Mouse (Mus musculus) frontal cortex, postnatal 25 days (tissue): Measurements from ENCODE around the gene Pias3.
A peak's percentile ranks its signal among the peaks of the same experiment; 100 is the strongest.
"Not testable (repeated sequence)": the region's sequence is repeated elsewhere in the genome, so short reads cannot be mapped to it uniquely, and the experiment has no call there.

Source experiments
- DNase-seq, 2 experiments: peaks; one replicate each; pipeline ENCODE4 v3.0.0; 2022; ENCODE audit warnings: low spot score in 2 of 2

Pias3 gene

DNA sequence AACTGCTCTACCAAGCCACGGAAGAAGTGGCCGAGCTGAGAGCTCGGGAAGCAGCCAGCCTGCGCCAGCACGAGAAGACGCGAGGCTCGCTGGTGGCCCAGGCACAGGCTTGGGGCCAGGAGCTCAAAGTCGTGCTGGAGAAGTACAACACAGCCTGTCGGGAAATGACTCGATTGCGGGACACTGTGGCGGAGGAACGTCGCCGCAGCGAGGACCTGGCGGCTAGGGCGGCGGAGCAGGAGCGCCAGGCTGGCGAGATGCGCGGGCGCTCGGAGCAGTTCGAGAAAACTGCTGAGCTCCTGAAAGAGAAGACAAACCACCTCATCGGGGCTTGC lies 11.4 kb upstream of the Pias3 start:
- no peak for DNase-seq

DNA sequence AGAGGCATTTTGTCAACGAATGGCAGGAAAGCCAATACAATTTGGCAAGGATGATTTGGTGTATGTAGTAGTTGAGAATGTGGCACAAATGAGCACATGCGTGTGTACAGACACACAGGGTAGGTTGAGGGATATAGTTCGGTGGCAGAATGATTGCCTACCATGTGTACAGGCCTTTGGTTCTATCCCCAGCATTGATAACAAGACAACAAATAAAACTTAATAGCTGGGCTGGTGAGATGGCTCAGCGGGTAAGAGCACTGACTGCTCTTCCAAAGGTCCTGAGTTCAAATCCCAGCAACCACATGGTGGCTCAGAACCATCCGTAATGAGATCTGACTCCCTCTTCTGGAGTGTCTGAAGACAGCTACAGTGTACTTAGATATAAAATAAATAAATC lies 10.1 kb upstream of the Pias3 start:
- DNase-seq: not testable (repeated sequence)

DNA sequence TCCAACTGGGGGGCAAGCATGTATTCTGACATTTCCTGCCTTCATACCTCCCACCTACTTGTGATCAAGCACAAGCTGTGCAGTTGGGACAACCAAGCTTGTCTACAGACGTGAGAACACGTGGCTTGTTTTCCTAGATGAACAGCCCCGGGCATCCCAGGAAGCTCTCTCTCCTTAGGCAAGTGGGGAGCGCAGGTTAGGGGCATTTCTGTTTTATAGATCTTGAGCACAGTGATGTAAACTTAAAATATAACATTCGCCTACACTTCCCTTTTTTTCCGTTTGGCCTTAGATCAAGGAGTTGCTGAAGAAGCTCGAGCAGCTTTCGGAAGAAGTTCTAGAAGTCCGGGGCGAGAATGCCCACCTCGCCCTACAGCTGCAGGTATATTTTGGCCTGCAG lies 7.3 kb upstream of the Pias3 start:
- no peak for DNase-seq

DNA sequence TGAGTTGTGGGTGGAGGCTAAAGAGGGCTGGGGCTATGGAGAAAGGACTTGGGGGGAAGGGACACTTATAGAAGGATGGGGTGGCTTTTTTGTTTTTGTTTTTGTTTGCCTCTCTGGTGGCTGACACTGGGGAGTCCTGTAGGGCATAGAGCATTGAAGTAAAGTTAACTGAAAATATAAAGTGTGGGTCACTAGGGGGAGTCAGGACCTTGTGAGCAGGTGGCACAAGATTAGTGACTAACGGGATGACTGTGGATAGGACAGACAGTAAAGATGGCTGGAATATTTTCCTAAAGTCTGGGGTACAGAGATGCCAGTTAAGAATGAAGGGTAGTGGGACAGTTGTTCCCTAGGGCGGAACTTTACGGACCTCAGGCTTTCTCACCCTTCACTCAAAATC lies 5.9 kb upstream of the Pias3 start:
- no peak for DNase-seq

DNA sequence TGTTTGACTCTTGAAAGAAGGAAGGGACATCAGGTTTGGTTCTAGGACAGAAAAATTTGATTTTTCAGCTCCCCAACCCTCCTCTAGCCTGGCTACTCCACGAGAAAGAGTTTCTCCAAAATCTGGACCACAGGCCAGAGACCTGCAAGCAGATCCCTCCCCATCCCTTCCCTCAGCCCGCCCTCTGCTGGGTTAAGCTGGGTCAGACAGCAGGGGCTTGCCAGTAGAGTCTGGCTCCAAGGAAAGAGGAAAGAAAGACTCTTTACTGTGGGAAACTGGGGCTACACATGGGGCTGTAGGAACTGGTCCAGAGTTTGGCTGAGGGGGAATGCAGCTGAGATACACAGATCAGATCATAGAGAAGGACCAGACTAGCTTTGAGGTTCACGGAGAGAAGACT lies 3.7 kb upstream of the Pias3 start:
- no peak for DNase-seq

DNA sequence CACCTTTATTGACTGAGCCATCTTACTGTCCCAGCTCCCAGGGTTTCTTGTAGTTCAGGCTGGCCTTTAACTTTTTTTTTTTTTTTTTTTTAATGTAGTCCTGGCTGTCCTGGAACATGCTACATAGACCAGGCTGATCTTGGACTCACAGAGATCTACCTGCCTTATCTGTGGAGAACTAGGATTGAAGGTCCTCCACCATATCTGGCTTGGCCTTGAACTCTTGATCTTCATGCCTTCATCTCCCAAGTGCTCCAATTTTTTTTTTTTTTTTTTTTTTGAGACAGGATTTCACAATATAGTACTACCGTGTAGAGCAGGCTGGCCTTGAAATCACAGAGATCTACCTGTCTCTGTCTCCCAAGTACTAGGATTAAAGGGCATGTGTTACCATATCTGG lies 2.6 kb upstream of the Pias3 start:
- no peak for DNase-seq

DNA sequence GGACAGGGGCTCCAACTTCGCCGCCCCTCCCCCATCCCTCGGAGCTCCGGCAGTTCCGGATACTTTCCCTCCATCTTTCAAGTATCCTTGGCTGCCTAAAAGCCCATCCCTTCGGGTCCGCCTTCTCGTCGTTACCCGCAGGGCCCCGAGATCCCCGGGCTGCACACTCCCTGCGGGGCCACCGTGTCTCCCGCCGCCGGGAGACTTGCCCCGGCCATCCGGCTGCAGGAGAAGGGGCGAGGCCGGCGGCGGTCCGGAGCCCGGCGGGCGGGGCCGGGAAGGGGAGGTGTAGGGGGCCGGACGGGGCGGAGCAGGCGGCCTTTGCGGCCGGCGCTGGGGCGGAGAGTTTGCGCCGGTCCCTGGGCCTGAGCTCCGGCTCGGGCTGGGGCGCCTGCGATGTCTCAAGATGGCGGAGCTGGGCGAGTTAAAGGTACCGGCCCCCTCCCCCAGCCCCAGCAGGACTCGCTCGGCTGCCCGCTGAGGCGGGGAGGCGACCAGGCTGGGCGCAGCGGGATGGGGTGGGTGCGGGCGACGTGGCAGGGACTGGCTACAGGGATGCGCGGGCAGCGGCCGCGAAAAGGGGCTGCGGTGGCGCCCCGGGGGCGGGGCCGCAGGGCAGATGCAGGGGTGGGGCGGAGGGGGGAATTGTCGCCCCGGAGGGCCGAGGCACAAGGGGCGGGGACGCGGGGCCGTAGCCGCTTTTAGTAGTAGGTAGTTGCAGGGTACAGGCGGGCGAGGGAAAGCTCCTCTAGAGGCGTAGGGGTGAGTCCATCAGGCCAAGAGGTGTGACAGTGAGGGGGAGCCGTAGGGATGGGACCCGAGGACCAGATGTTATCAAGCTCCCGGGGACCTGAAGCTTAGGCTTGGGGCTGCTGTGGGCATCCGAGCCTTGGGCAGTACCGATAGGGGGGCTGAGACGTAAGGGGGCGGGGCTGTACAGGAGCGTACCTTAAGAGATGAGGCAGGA lies 865 bp downstream of the Pias3 start:
- DNase-seq: peak; percentile 60 to 61

DNA sequence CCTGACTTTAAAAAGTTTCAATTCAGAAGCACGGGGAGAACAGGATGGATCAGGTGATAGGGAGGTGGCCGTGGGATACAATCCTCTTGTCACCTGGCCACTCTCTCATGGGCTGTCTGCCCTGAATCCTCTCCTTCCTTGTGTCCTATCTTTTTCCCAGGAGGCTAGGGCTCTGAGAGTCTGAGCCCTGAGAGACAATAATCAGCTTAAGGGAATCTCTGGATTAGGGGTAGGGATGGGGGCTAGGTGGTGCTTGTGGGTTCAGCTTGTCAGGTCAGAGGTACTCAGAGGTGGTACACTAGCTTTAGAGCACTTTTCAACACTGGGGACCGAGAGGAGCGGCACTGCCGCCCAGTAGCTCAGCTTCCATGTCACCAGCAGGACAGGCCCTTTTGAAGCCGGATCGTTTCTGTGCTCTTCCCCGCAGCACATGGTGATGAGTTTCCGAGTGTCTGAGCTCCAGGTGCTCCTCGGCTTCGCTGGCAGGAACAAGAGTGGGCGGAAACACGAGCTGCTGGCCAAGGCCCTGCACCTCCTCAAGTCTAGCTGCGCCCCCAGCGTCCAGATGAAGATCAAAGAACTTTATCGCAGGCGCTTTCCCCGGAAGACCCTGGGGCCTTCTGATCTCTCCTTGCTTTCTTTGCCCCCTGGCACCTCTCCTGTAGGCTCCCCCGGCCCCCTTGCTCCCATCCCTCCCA lies 3.0 kb downstream of the Pias3 start:
- no peak for DNase-seq

DNA sequence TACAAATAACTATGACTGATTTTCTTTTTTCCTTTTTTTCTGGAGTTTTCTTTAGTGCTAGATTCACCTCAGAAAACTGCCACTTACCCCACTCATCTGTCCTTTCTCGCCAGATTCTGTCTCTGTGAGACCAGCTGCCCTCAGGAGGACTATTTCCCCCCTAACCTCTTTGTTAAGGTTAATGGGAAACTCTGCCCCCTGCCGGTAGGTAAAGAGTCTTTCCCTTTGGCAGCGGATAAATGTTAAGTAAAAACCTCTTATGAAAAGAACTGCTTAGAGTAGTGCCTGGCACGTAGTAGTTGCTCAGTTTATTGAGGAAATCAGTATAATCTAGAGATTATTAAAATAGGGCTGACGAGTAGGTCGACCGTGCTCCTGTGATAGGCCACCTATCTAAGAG lies 4.2 kb downstream of the Pias3 start:
- no peak for DNase-seq

DNA sequence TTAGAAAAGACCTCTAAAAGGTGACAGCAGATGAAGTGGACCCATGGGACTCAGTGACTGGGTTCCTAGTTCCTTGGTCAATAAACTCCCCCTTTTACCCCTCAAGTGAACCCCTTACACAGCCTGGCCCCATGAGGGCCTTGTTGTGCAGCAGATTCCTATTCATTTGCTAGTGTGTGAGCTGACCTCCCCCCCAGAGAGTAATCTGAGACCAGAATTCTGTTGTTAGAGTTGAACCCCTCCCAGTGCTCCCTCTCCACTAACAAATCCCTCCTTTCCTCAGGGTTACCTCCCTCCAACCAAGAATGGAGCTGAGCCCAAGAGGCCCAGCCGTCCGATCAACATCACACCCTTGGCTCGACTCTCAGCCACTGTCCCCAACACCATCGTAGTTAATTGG lies 4.8 kb downstream of the Pias3 start:
- no peak for DNase-seq

DNA sequence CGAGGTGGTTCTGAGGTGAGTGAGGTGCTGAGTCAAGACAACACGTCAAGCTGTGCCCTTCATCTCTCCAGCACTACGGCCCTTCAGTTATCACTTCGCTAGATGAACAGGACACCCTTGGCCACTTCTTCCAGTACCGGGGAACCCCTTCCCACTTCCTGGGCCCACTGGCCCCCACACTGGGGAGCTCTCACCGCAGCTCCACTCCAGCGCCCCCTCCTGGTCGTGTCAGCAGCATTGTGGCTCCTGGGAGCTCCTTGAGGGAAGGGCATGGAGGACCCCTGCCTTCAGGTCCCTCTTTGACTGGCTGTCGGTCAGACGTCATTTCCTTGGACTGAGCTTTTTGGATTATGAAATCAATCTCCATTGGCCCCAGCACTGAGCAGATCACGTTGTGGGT lies 8.6 kb downstream of the Pias3 start:
- no peak for DNase-seq

DNA sequence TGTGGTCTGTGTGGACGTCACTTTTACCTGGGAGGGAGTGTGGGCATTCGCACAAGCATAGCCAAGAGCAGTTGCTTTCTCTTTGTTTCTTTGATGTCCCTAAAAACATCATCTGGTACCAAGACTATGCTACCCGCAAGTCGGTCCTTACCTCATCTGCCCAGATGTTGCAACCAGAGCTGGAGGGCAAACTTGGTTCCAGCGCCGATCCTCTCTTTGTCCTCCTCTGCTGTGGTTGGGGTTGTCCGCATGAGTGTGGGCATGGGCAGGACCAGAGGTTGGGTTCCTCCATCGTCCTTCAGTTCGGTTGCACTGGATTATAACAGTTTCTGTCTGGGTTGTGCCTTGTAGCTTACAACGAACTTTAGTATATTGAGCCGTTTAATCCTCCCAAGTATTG lies 10.0 kb downstream of the Pias3 start:
- DNase-seq: no peak

DNA sequence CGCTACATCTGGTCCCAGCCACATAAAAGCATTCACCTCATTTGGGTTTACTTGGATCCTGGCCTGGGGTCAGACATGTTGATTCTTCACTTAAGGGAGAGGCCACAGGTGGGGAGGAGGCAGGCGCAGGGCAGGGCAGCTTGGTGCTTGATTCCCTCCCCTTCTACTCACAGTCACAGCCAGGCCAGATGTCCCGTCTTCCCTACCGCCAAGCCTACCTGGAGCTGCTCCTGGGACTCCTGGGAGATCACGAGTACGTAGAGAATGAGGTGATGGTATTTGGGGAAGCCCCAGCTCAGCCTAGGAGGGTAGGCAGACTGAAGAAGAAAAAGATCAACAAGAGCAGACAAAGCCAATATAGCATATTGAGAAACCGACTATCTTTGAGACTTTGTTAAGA lies 10.8 kb downstream of the Pias3 start:
- DNase-seq: no peak

DNA sequence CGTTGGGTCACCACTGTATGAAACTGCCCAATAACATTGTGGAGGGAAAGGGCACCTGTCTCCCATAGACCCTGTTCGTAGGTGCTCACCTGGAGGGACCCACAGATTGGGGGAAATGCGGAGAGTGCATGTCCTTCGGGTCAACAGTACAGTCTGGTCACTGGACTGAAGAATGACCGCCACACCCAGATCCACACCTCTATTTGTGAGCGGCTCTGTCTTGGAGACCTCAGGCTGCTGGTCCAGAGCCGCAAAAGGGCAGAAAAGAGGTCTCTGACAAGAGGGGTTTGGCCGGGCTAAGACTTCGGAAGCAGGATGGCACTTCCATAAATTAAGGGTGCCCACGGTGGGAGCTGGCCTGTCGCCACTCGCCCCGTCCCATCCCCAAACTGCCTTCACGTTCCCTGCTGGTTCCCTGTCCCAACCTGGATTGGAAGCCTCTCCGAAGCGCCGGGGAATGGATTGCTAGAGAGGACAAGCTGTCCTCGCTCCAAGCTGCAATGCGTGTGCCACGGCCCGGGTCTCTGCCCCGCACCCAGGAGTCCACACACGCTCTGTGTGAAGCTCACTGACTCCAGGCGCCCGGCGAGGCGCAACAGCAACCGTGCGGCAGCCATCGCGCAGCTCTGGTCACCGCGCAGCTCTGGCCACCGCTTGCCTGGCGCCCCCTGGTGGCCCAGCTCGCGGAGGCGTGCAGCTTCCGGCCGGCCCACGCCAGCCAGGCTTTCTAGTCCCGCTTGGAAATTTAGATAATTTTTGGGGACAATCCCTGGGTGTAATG lies 11.9 kb downstream of the Pias3 start, which contains the start of gene Nudt17:
TSS of gene Nudt17 (minus strand) at position 660 of the 781 bp plus-strand sequence.
- DNase-seq: peak; percentile 65 to 76

DNA sequence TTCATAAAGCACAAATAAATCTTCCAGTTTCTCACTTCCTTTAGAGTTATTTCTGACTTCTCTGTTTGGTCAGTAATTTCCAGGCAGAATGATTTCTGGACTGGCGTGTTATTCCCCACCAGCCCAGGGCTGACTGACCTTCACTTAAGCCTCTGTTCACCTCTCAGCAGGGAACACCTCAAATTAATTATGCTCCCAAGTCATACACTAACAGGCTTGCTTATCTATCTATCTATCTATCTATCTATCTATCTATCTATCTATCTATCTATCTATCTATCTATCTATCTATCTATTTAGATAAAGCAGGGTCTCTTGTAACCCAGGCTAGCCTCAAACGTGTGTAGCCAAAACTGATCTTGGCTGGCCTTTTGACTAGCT lies 12.5 kb downstream of the Pias3 start:
- DNase-seq: no peak

DNA sequence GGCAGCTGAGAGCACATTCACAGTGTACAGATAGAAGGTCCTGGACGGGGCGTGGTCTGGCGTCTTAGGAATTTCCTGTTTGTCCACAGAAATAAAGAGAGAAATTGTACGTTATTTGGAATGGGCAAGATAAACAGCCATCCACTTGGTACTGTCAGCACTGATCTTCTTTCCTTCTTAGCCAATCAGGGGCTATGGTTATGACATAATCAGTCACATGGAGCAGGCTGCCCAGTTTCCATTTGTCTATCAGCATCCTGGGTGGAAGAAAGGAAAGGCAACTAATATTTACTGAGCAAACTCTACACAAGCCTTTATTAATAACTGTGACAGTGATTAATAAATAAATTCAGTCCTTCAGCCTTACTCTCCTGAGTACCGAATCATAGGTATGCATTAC lies 18.1 kb downstream of the Pias3 start:
- no peak for DNase-seq

DNA sequence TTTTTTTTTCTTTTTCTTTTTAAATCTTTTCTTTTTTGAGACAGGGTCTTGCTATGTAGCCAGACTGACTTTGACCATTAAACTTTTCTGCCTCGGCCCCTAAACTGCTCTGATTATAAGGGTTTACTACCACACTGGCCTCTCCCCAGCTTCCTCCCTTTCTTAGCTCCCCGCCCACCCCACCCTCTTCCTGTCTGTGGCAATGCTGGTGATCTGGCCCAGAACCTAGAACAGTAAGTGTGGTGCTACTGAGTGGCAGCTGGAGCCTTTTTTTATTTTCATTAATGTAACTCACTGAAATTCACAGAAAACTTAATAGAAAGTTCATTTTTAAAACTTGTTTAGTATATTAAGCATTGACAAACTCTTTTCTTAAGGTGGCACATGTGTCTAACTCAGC lies 19.7 kb downstream of the Pias3 start:
- no peak for DNase-seq

DNA sequence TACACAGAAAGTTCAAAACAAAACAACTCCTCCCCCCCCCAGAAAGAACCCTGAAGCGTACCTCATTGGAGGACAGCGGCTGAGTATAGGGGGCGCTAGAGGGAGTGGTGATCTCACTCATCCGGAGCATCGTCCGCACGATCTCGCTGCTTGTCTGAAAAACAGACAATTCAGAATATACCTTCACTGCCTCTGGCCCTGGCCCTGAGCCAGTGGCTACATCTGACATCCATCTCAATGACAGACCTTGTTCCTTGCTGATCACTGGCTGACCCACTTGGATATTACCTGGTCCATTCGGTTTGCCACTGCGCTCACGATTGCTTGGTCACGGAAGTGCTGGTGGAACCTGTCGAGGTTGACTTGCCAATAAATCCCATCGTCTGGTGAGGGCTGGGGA lies 23.0 kb downstream of the Pias3 start:
- no peak for DNase-seq

DNA sequence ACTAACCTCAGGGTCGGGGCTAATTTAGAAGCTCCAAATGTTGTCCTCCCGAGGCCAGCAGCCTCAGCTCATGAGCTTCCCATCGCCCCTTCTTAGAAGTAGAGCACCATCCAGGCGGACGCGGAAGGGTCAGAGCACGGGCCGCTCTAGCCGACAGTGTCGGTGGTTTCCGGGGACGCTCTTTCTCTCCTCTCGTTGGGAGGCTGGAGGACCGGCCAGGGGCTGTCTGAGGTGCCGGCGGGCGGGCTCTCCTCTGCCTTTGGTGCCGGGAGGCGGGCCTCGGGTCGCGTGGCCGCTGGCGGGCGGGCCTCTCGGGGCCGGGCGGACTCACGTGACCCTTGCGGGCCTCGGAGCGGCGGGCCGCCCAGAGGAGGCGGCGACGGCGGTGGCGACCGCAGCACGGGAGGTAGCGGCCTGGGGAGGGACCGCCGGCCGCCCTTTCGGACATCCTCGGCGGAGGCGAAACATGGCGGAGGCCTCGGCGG lies 31.2 kb downstream of the Pias3 start, which contains the start of the genes Polr3c and Rnf115:
TSS of gene Polr3c (minus strand) at position 286 of the 485 bp plus-strand sequence.
TSS of gene Rnf115 (plus strand) at position 322 of the 485 bp plus-strand sequence.
- DNase-seq: peak; percentile 89 to 90

DNA sequence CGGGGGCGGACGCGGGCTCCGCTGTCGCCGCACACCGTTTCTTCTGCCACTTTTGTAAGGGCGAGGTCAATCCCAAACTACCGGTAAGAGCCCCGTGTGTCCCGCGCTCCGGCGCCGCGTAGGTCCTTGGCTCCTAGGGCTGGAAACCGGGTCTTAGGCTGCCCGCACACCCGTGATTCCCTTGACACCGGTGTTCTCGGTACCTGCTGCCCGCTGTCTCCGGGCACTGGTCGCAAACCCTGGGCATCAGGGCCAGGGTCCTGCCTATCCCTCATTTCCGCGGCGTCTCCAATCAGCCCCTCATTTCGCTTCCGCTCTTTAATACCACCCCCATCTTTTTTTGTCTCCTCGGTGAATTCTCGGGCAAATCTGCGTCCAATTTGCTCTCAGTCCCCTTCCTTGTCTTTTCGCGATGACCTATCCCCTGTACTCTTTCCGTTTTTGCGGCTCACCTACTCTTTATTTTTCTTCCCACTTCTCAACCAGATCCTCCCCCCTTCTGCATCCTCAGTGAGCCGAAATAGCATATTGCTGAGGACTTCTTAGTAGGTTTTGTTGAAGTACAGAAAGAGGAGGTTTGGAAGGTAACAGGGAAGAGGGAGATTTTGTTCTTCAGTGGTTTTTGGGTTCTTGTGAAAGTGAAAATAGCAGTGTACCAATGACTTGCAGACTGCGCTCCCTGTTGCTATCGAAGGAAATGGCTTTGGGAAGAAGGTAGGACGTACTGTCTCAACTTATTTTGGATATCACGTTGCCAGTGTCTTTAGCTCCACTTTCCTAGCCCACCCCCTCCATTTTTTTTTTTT lies 31.8 kb downstream of the Pias3 start:
- DNase-seq: no peak
